Mouse (Mus musculus): ENCODE measurements around the gene Nos1ap. TPM values are rescaled to one million over a fixed set of nuclear protein-coding genes. Genes with fewer than 3 reads are reported as not detected.

The Nos1ap gene
- polyA plus RNA-seq, 1 experiment from 2014 or later = 25.1 TPM

DNA sequence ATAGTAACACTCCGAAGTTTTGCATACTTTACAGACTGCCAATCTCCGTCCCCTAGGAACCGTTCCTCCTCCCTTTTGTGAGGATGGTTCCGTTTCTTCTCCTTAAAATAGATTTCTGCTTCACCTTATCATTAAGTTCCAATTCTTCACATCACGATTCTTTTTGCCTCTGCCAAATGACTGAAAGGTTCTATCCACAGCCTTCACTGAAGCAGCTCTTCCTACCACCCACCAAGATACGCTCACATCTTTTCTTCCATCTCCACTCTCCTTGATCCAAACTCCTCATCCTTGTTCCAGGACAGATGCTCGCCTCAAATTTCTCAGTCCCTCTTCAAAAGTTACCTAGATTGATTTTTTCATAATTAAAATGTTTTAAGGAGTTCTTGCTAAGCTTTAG, 220.8 kb downstream of the Nos1ap start:
- no peak overlapping the region for H3K4me3 ChIP-seq
- H3K27me3 ChIP-seq (ENCODE audit: insufficient read depth, poor library complexity, severe bottlenecking) = no peaks in the 10 kb centered on the region
- no peak for DNase-seq (ENCODE audit: low spot score)
- H3K36me3 ChIP-seq = no peaks in the 10 kb centered on the region
- H3K4me1 ChIP-seq = peaks cover 19% of the 10 kb centered on the region
- H3K9me3 ChIP-seq = no peaks in the 10 kb centered on the region
- no peak overlapping the region for H3K27ac ChIP-seq
- 66% methylated on average over 7 of the region's 7 CpGs for WGBS

DNA sequence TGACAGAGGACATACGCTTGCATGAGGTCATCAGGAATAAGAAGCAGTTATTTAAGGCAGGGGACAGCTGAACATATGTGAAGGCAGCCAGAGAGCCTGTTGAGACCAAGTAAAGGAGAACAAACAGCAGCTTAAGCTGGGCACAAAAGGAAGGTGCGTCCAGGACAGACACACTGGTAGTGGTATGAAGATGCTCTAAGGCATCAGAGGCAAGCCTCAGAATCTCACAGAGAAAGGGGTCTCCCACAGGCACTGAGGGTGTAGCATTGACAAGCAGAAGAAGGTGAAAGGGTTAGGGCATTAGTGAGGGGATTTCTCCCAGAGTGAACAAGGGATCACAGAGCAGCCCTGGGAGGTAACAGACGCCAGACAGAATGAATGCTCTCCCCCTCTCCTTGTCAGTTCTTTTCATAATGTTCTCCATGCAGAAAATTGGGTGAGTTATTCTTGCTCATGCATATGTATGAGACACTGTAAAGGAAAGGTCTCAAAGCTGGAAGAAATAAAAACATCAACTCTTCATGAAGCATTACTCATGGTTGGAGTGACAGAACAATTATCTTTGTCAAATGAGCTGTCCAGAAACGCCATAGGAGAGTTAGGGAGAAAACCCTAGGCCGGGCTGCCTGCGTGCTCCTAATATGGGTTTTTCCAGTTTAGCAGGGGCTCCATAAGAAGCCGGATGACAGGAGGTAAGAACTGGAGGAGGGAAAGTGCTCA, 222.5 kb downstream of the Nos1ap start:
- Histone ChIP-seq H3K4me3 (no peak overlapping the region), H3K4me1 (peaks cover 19% of the 10 kb centered on the region), H3K27ac (no peak overlapping the region), H3K27me3 (ENCODE audit: insufficient read depth, poor library complexity, severe bottlenecking) (no peaks in the 10 kb centered on the region), H3K9me3 (no peaks in the 10 kb centered on the region), H3K36me3 (no peaks in the 10 kb centered on the region)
- 74% methylated on average over 7 of the region's 7 CpGs for WGBS
- no peak for DNase-seq (ENCODE audit: low spot score)

DNA sequence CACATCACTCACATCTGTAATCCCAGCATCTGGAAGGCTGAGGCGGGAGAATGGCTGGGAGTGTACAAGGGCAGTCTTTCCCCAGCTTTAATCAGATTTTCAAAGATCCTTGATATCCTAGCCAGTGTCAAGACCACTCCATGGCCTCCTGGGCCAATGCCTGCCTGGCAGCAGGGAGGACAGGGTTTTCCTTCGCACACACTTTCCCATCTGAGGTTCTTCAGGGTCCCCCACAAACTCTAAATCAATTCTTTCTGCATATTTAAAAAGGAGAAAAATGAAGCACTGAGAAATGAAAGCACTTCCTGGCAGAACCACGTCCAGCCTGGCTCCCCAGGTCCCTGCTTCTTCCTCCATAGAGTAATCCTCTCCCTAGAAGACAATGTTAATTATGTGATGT, 225.9 kb downstream of the Nos1ap start:
- Histone ChIP-seq H3K27me3 (ENCODE audit: insufficient read depth, poor library complexity, severe bottlenecking) (no peaks in the 10 kb centered on the region), H3K4me3 (no peak overlapping the region)
- 77% methylated on average over 3 of the region's 3 CpGs for WGBS

DNA sequence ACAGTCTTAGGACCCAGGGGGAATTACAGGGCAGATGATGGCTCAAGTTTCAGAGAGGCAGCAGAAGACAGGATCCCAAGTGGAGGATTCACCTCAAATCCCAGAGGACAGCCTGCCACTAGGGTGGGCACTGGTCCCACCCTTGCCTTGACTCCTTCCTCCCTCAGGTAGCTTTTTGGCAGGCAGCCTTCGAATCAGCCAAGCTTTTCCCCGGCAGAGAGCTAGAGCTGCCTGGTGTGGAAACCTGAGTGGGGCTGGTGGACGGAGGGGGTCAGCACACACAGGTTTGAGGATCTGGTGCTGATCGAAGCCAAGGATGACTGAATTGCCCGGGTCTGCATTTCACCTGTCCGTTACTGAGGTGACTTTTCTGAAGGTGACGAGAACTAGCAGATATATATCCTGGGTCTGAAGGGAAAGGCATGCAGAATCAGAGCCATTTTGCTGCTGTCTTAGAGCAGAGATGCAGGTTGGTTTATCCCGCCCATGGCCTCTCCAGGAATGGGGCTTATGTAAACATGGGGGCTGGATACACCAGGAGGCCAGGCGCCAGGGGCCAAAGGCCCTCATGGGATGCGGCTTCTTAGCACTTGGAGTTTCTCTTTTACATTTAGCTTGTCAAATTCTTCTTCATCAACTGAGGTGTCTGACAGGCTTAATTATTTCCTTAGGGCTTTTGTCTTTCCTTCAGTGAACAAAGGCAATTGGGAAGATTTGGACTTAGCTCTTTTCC, 229.3 kb downstream of the Nos1ap start:
- Histone ChIP-seq H3K4me1 (peaks cover 23% of the 10 kb centered on the region), H3K27me3 (ENCODE audit: insufficient read depth, poor library complexity, severe bottlenecking) (no peaks in the 10 kb centered on the region)
- WGBS = 59% methylated on average over 10 of the region's 10 CpGs

More for the DNA sequence above, 225.9 kb downstream of the Nos1ap start:
- DNase-seq (ENCODE audit: low spot score) = no peak
- H3K27ac ChIP-seq = no peak overlapping the region
- H3K36me3 ChIP-seq = no peaks in the 10 kb centered on the region
- H3K9me3 ChIP-seq = no peaks in the 10 kb centered on the region
- H3K4me1 ChIP-seq = peaks cover 20% of the 10 kb centered on the region

GRCm38 (mm10) chr1:170353335-170353734, 236.3 kb downstream of the Nos1ap start:
- WGBS = 65% methylated on average over 3 of the region's 3 CpGs
- no peak overlapping the region for H3K4me3 ChIP-seq

More for the DNA sequence above, 229.3 kb downstream of the Nos1ap start:
- no peak overlapping the region for H3K4me3 ChIP-seq
- peak overlapping the region; percentile 64; the same call in 1 of the 2 replicates for H3K27ac ChIP-seq
- no peaks in the 10 kb centered on the region for H3K36me3 ChIP-seq
- H3K9me3 ChIP-seq = no peaks in the 10 kb centered on the region
- no peak for DNase-seq (ENCODE audit: low spot score)

DNA sequence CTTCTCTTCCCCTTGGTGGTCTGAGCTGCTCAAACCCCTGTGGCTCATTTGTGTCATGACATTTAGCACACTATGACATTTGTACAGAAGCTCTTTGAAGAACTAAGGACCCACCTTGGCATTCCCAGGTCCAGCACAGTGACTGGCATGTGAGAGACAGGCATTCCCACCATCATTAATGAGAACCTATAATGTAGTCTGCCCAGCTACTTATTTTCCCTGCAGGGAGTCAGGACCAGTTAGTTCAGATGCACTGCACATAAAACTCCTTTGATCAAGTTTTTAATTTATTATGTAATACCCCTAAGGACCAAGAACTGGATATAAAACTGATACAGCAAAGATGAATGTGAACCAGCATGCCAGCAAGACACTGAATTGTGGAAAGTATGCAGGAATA, 238.6 kb downstream of the Nos1ap start:
- no peaks in the 10 kb centered on the region for H3K36me3 ChIP-seq
- H3K27ac ChIP-seq = no peak overlapping the region
- H3K4me1 ChIP-seq = peaks cover 6% of the 10 kb centered on the region; the same call in 1 of the 2 replicates
- DNase-seq (ENCODE audit: low spot score) = no peak
- H3K27me3 ChIP-seq (ENCODE audit: insufficient read depth, poor library complexity, severe bottlenecking) = no peaks in the 10 kb centered on the region
- no peaks in the 10 kb centered on the region for H3K9me3 ChIP-seq
- H3K4me3 ChIP-seq = no peak overlapping the region

More at GRCm38 (mm10) chr1:170353335-170353734, 236.3 kb downstream of the Nos1ap start:
- Histone ChIP-seq H3K27ac (no peak overlapping the region), H3K27me3 (ENCODE audit: insufficient read depth, poor library complexity, severe bottlenecking) (no peaks in the 10 kb centered on the region), H3K4me1 (peaks cover 12% of the 10 kb centered on the region; the same call in 1 of the 2 replicates), H3K36me3 (no peaks in the 10 kb centered on the region), H3K9me3 (no peaks in the 10 kb centered on the region)
- no peak for DNase-seq (ENCODE audit: low spot score)

- WGBS = 68% methylated on average over 3 of the region's 3 CpGs
- Histone ChIP-seq H3K4me3 (no peak overlapping the region), H3K27ac (no peak overlapping the region), H3K27me3 (ENCODE audit: insufficient read depth, poor library complexity, severe bottlenecking) (no peaks in the 10 kb centered on the region), H3K36me3 (no peaks in the 10 kb centered on the region), H3K4me1 (peaks cover 7% of the 10 kb centered on the region), H3K9me3 (no peaks in the 10 kb centered on the region)
- DNase-seq (ENCODE audit: low spot score) = no peak
Observed at GRCm38 (mm10) chr1:170346266-170346665, 243.4 kb downstream of the Nos1ap start.

- 93% methylated on average over 4 of the region's 4 CpGs for WGBS
- H3K36me3 ChIP-seq = no peaks in the 10 kb centered on the region
- H3K27ac ChIP-seq = no peak overlapping the region
- H3K4me1 ChIP-seq = peaks cover 7% of the 10 kb centered on the region
- no peaks in the 10 kb centered on the region for H3K9me3 ChIP-seq
- DNase-seq (ENCODE audit: low spot score) = no peak
- H3K27me3 ChIP-seq (ENCODE audit: insufficient read depth, poor library complexity, severe bottlenecking) = no peaks in the 10 kb centered on the region
- H3K4me3 ChIP-seq = no peak overlapping the region
Observed at GRCm38 (mm10) chr1:170343906-170344305, 245.8 kb downstream of the Nos1ap start.

DNA sequence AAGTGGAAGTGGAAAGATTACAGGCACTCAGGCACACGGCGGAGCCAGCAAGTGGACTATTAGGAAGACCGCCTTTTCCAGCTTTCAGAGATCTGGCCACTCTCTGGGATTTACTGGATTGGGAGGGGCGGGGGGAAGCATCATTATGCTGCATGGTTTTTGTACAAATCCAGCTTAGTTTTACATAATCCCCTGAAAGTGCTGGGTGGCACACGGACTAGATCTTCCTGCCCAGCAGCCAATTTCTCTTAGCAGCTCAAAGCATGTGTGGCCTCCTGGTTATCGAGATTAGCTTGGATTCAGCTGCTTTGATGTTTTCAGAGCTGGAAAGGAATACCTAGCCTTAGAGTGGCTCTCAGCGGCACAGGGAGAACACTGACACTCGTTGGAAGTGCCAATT, 246.6 kb downstream of the Nos1ap start:
- H3K4me1 ChIP-seq = peaks cover 7% of the 10 kb centered on the region
- peaks cover 4% of the 10 kb centered on the region; the same call in 1 of the 2 replicates for H3K36me3 ChIP-seq
- no peak overlapping the region for H3K4me3 ChIP-seq
- 63% methylated on average over 8 of the region's 8 CpGs for WGBS
- H3K27ac ChIP-seq = no peak overlapping the region
- no peaks in the 10 kb centered on the region for H3K9me3 ChIP-seq
- no peaks in the 10 kb centered on the region for H3K27me3 ChIP-seq (ENCODE audit: insufficient read depth, poor library complexity, severe bottlenecking)
- DNase-seq (ENCODE audit: low spot score) = no peak

- no peaks in the 10 kb centered on the region for H3K9me3 ChIP-seq
- DNase-seq (ENCODE audit: low spot score) = no peak
- H3K4me1 ChIP-seq = peaks cover 7% of the 10 kb centered on the region
- 82% methylated on average over 3 of the region's 3 CpGs for WGBS
- H3K27me3 ChIP-seq (ENCODE audit: insufficient read depth, poor library complexity, severe bottlenecking) = no peaks in the 10 kb centered on the region
- peaks cover 14% of the 10 kb centered on the region for H3K36me3 ChIP-seq
- H3K27ac ChIP-seq = no peak overlapping the region
- no peak overlapping the region for H3K4me3 ChIP-seq
Observed at GRCm38 (mm10) chr1:170339943-170340342, 249.7 kb downstream of the Nos1ap start.

DNA sequence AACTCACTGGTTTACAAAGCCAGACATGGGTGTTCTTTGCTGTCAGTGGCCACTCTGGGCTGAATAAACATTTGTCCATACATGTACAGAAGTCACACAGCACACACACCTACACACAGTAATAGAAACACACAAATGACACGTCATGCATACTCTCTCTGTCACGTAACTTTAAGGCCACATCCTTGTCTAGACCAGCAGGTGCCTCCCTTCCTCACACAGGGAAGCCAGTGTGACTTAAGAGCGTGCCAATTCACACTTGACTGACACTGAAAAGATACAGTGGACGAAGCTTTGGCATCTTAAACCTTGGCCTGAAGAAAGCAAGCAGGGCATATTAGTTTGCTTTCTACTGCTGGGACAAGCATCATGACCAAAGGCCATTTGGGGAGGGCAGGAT, 256.9 kb downstream of the Nos1ap start:
- Histone ChIP-seq H3K4me1 (peaks cover 12% of the 10 kb centered on the region), H3K4me3 (no peak overlapping the region), H3K27ac (no peak overlapping the region), H3K9me3 (no peaks in the 10 kb centered on the region), H3K27me3 (ENCODE audit: insufficient read depth, poor library complexity, severe bottlenecking) (no peaks in the 10 kb centered on the region), H3K36me3 (peaks cover 31% of the 10 kb centered on the region)
- no peak for DNase-seq (ENCODE audit: low spot score)
- WGBS = 68% methylated on average over 4 of the region's 4 CpGs

- WGBS = 48% methylated on average over 6 of the region's 6 CpGs
- H3K9me3 ChIP-seq = no peaks in the 10 kb centered on the region
- peaks cover 12% of the 10 kb centered on the region for H3K4me1 ChIP-seq
- no peak overlapping the region for H3K4me3 ChIP-seq
- peaks cover 38% of the 10 kb centered on the region for H3K36me3 ChIP-seq
- H3K27ac ChIP-seq = peak overlapping the region; percentile 44
- no peak for DNase-seq (ENCODE audit: low spot score)
- no peaks in the 10 kb centered on the region for H3K27me3 ChIP-seq (ENCODE audit: insufficient read depth, poor library complexity, severe bottlenecking)
Observed at GRCm38 (mm10) chr1:170331926-170332325, 257.7 kb downstream of the Nos1ap start.

DNA sequence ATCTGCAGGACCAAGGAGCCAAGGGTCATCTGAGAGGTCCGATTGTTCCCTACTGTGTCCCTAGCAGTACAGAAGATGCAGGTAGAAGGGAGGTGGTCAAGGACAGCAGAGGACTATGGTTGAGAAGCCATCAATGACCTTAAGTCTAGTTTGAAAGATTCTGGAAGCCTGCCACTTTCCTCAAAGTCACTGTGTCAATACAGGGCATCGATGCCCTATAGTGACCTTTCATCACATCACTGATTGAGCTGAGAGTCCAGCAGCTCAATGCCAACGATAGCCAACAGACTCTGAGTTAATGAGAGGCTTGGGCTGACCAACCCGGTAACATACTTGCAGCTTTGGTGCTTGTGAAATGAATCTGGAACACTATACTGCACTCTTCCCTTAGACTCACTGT, 264.4 kb downstream of the Nos1ap start:
- Histone ChIP-seq H3K4me3 (no peak overlapping the region), H3K36me3 (peaks cover 35% of the 10 kb centered on the region), H3K27ac (no peak overlapping the region), H3K9me3 (no peaks in the 10 kb centered on the region), H3K4me1 (no peaks in the 10 kb centered on the region), H3K27me3 (ENCODE audit: insufficient read depth, poor library complexity, severe bottlenecking) (no peaks in the 10 kb centered on the region)
- 88% methylated on average over 4 of the region's 4 CpGs for WGBS
- DNase-seq (ENCODE audit: low spot score) = no peak
